Mouse (Mus musculus) ovary, postnatal 14 days (tissue): ENCODE data around the gene Pgd.
"Not testable (repeated sequence)": the region's sequence is repeated elsewhere in the genome, so short reads cannot be mapped to it uniquely, and the experiment has no call there.

ENCODE experiments used
- DNase-seq: peaks from one replicate; pipeline ENCODE4 v3.0.0; 2022; ENCODE audit warnings: low spot score

Gene Pgd

GRCm38 (mm10) chr4:149166215-149166946 lies at the start of gene Pgd:
Gene Pgd (minus strand): TSS chr4:149166771.
- DNase-seq: peak; percentile 94

- DNase-seq: no peak
Measured at GRCm38 (mm10) chr4:149215982-149216381, 49.4 kb upstream of the Pgd start.

- DNase-seq: no peak
Measured at GRCm38 (mm10) chr4:149215397-149215796, 48.8 kb upstream of the Pgd start.

DNA sequence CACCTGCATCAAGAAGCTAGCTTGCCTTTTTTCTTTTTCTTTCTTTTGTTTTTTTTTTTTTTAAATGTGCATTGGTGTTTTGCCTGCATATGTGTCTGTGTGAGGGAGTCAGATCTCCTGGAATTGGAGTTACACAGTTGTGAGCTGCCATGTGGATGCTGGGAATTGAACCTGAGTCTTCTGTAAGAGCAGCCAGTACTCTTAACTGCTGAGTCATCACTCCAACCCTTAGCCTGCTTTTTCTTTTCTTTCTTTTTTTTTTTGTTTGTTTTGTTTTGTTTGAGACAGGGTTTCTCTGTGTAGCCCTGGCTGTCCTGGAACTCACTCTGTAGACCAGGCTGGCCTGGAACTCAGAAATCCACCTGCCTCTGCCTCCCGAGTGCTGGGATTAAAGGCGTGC lies 47.9 kb upstream of the Pgd start:
- DNase-seq: not testable (repeated sequence)

DNA sequence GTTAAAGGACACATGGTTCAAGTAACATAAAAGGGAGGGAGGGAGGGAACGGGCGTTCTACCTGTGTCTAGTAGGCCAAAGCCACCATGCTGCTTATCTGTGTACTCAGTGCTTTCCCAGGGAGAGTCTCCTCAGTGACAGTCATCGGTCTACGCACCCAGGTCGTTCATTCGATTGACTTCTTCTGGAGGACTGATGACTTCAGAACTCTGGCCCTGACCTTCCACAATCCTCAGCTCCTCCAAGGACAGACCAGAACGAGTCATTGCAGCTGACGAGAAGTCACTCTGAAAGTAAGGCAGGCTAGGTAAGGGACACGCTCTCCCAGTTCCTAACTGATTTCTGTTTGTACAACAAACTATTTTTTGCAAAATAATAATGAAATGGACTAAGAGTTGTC lies 46.9 kb upstream of the Pgd start:
- no peak for DNase-seq

DNA sequence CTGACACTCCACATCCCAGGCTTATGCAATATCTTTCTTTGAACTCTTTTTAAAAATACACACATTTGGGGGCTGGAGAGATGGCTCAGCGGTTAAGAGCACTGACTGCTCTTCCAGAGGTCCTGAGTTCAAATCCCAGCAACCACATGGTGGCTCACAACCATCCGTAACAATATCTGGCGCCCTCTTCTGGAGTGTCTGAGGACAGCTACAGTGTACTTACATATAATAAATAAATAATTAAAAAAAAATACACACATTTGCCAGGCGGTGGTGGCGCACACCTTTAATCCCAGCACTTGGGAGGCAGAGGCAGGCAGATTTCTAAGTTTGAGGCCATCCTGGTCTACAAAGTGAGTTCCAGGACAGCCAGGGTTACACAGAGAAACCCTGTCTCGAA lies 44.9 kb upstream of the Pgd start:
- DNase-seq: not testable (repeated sequence)

DNA sequence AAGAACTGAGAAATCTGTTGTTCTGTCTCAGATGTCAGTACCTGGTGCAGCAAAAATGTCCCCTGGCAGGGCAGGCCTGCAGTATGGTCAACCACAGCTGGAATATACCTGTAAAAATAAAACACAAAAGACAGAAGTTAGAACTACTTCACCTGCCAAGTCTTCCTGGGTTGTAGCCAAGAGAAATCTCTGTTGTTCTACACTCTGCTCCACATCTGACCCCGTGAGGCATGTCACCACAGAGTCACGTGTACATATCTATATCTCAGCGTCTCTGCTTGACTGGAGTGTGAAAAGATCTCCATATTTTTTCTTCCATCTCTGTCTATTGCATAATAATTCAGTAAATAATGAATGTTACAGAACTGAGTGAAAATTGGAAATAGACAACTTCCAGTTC lies 35.9 kb upstream of the Pgd start:
- no peak for DNase-seq

DNA sequence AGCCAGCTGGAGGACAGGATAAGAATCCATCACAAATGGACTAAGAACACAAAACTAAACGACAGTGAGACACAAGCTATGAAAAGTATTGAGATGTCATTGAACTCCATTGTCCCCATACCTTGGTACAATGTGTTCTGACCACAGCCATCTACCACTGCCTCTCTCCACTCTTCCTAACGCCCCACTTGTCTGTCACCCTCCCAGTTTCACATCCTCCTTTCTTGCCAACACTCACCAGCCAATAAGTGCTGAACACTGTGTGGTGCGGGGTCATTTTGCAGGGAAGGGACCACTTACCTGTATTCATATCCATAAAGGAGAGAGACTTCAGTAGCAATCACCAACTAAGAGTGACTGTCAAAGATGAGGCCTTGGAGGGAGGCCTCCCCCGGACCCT lies 34.5 kb upstream of the Pgd start:
- DNase-seq: no peak

DNA sequence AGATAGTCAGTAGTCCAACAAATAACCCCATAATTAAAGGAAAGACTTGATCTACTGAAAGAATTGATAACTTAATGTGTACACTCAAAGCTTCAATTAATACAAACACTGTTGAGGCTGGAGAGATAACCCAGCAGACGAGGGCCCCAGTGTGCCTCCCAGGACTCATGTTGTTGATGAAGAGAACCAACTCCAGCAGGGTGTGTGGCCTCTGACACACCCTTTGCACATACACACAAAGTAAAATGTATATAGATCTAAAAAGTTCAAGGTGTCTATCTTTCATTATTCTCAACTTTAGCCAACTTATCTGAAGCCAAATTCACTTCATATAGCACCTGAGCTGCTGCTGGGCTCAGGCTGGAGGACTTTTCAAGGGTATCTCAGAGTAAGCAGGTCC lies 30.6 kb upstream of the Pgd start:
- DNase-seq: no peak

DNA sequence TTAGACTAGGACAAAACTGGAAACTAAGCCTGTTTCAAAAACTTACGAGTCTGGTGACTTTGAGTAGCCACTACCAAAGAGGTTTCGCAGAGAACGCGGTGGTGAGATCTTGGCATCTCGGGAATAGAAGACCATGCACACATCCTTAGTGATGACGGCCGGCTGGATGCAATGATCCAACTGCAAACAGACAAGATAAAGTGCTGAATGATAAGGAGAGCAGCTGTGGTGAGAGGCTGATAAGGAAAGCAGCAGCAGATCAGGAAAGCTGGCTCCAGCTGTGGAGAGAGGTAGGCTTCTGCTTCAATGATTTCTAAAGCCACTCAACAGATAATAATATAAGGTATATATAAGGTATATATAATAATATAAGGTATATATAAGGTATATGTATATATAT lies 24.5 kb upstream of the Pgd start:
- DNase-seq: no peak

DNA sequence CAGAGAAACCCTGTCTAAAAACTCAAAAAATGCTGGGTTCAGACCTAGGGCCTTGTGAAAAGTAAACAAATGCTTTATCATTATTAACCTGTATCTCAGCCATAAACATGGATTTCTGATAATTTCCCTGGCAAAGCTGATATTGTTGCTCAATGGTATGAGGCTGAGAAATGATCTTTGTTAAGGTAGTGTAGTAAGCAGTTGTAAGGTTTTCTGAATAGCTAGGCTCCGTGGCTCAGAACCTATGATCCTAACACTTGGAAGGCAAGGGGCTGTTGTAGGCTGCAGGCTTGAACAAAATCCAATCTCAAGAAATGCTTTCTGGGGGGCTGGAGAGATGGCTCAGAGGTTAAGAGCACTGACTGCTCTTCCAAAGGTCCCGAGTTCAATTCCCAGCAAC lies 22.0 kb upstream of the Pgd start:
- DNase-seq: no peak

DNA sequence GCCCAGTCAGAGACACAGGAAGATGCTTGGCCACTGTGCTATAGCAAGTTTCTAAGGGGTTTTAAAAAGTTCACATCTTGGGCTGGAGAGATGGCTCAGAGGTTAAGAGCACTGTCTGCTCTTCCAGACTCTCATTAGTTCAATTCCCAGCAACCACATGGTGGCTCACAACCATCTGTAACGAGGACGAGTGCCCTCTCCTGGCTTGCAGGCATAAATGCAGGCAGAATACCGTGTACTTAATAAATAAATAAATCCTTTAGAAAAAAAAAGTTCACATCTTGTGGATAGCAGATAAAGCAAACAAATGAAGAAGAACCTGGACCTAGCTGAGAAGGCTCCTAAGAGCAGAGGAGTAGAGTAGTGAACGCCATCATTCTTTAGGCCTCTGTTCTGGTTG lies 16.2 kb upstream of the Pgd start:
- DNase-seq: no peak

GRCm38 (mm10) chr4:149182192-149182591 lies 15.6 kb upstream of the Pgd start:
- DNase-seq: no peak

GRCm38 (mm10) chr4:149179573-149179972 lies 13.0 kb upstream of the Pgd start:
- no peak for DNase-seq

GRCm38 (mm10) chr4:149179160-149179559 lies 12.6 kb upstream of the Pgd start:
- DNase-seq: no peak

- DNase-seq: no peak
Measured at GRCm38 (mm10) chr4:149178328-149178727, 11.8 kb upstream of the Pgd start.

GRCm38 (mm10) chr4:149177046-149177445 lies 10.5 kb upstream of the Pgd start:
- DNase-seq: no peak

GRCm38 (mm10) chr4:149176645-149177044 lies 10.1 kb upstream of the Pgd start:
- no peak for DNase-seq

DNA sequence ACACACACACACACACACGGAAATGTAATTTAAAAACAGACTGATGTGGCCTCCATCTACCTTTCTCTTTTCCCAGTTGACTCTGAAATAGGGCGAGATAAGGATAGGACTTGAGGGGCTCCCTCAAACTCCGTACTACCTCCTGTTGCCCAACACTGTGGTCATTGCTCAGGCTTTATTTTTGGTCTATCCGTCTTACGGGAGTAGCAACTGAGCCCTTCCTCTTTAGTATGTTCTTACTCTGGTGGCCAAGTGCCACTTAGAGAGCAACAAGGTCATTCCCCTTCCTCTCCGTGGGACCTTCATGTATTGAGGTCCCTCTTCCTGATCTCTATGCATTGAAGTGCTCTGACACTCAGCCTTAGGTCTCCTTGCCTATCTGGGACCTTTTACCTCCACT lies 7.1 kb upstream of the Pgd start:
- DNase-seq: no peak

GRCm38 (mm10) chr4:149172666-149173065 lies 6.1 kb upstream of the Pgd start:
- DNase-seq: no peak

- no peak for DNase-seq
Measured at GRCm38 (mm10) chr4:149172083-149172482, 5.5 kb upstream of the Pgd start.

- DNase-seq: no peak
Measured at GRCm38 (mm10) chr4:149171581-149171981, 5.0 kb upstream of the Pgd start.

- no peak for DNase-seq
Measured at GRCm38 (mm10) chr4:149170394-149170931, 3.9 kb upstream of the Pgd start.

DNA sequence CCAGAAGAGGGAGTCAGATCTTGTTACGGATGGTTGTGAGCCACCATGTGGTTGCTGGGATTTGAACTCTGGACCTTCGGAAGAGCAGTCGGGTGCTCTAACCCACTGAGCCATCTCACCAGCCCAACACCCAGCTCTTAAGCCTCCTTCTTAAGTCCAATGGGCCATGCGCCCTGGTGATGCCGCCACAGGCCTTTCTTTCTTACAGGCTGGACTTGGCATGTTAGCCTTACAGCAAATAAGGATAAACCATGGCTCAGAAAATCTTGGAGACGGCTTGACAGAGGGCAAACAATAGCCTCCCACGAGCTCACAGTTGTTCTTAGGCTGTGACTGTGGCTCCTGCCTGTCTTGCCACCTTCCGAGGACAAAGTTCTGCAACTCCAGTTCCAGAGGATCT lies 3.4 kb upstream of the Pgd start:
- not testable (repeated sequence) for DNase-seq
